ENCODE assay signal across 17 mouse cellular contexts in the genomic region with DNA sequence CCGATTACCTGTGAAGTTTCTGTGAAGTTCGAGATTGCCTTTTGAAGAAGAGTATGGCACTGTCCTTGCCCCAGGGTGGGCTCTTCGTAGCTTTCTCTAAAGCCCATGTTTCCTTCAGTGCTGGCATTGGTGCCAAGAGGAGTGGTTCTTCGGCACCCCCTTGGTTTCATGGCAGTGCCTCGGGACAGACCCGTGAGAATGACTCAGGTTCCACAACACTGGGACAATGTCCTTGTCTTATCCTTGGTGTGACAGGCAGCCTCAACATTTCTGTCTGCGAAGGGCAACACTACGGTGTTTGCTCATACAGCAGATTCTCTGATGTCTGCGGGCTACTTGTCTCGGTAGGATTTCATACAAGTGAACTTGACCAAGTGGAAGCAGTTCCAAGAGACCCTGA.
"Had no signal": no experiment of that assay in that cellular context is flagged by ENCODE, and none has a peak within 500 bp of the region (broad histone marks: within the 10 kb centered on the region; RNA-seq: fewer than 3 reads in every experiment).

No protein-coding gene starts in this region.

- H3K9ac ChIP-seq: limb, embryonic 12.5 days; liver, embryonic 13.5 days; liver, postnatal 0 days; lung, embryonic 15.5 days; midbrain, embryonic 15.5 days; neural tube, embryonic 12.5 days; stomach, embryonic 15.5 days had no signal

- H3K4me3 ChIP-seq: layer of hippocampus, adult 2 months; limb, embryonic 12.5 days; liver, embryonic 13.5 days; lung, embryonic 15.5 days; midbrain, embryonic 15.5 days; neural tube, embryonic 12.5 days; stomach, embryonic 15.5 days had no signal

- ATAC-seq: liver, postnatal 0 days; midbrain, embryonic 15.5 days had no signal

- H3K36me3 ChIP-seq: liver, embryonic 13.5 days; lung, embryonic 15.5 days; midbrain, embryonic 15.5 days; neural tube, embryonic 12.5 days; stomach, embryonic 15.5 days had no signal

- H3K9me3 ChIP-seq: limb, embryonic 12.5 days; liver, embryonic 13.5 days; lung, embryonic 15.5 days; megakaryocyte, embryonic 14.5 days; midbrain, embryonic 15.5 days; neural tube, embryonic 12.5 days; stomach, embryonic 15.5 days had no signal

- H3K27ac ChIP-seq: layer of hippocampus, adult 2 months; limb, embryonic 12.5 days; liver, embryonic 13.5 days; lung, embryonic 15.5 days; macrophage; midbrain, embryonic 15.5 days; neural tube, embryonic 12.5 days; stomach, embryonic 15.5 days had no signal

- H3K4me2 ChIP-seq: limb, embryonic 12.5 days; liver, embryonic 13.5 days; lung, embryonic 15.5 days; midbrain, embryonic 11.5 days; midbrain, embryonic 15.5 days; neural tube, embryonic 12.5 days; stomach, embryonic 15.5 days had no signal

- H3K4me1 ChIP-seq: midbrain, embryonic 15.5 days; stomach, embryonic 15.5 days had no signal

- H3K27me3 ChIP-seq: limb, embryonic 12.5 days; liver, embryonic 13.5 days; lung, embryonic 15.5 days; megakaryocyte, embryonic 14.5 days; midbrain, embryonic 15.5 days; neural tube, embryonic 12.5 days; stomach, embryonic 15.5 days had no signal

- DNase-seq: kidney, postnatal 4 days; liver; liver, embryonic 13.5 days; liver, postnatal 0 days; lung, postnatal 14 days; retina, postnatal 1 day; right cerebral cortex, postnatal 4 days; thymus, postnatal 36 days had no signal
